Mouse (Mus musculus) kidney, embryonic 14.5 days (tissue): ENCODE results near the gene Tbx2. TPM values are rescaled to one million over a fixed set of nuclear protein-coding genes. Genes with fewer than 3 reads are reported as not detected.

Source experiments
- ATAC-seq: fragments of 200-750 bp; cut with Nextera tagmentation; 2 replicates; pipeline ENCODE4 v1.8.0; 2017; ENCODE audit warnings: moderate number of reproducible peaks, mild to moderate bottlenecking, moderate TSS enrichment, moderate library complexity; ENCODE audit not compliant: low FRiP score, low TSS enrichment
- H3K27ac ChIP-seq: fragments of 300-500 bp; sonication (generic); 2 replicates; pipeline ENCODE4 v1.5.1; 2014; ENCODE audit warnings: low read depth, mild to moderate bottlenecking, low read length, moderate library complexity, mixed read lengths
- H3K27me3 ChIP-seq: fragments of 300-500 bp; sonication (generic); 2 replicates; pipeline ENCODE4 v1.6.1; 2014; ENCODE audit warnings: mild to moderate bottlenecking, low read length; ENCODE audit not compliant: control insufficient read depth, insufficient read depth
- H3K36me3 ChIP-seq: fragments of 300-500 bp; sonication (generic); 2 replicates; pipeline ENCODE4 v1.6.1; 2014; ENCODE audit warnings: low read length, mixed read lengths; ENCODE audit not compliant: control insufficient read depth, insufficient read depth
- H3K4me1 ChIP-seq: fragments of 300-500 bp; sonication (generic); 2 replicates; pipeline ENCODE4 v1.6.1; 2014; ENCODE audit warnings: low read length, mixed read lengths; ENCODE audit not compliant: control insufficient read depth, insufficient read depth
- H3K4me2 ChIP-seq: fragments of 300-500 bp; sonication (generic); replicated peaks from 2 replicates; pipeline ENCODE4 v1.6.1; 2014; ENCODE audit warnings: low read depth, mild to moderate bottlenecking, low read length
- H3K4me3 ChIP-seq: fragments of 300-500 bp; sonication (generic); 2 replicates; pipeline ENCODE4 v1.5.1; 2014; ENCODE audit warnings: mild to moderate bottlenecking, low read length
- H3K9ac ChIP-seq: fragments of 300-500 bp; sonication (generic); 2 replicates; pipeline ENCODE4 v1.6.1; 2014; ENCODE audit warnings: low read depth, mild to moderate bottlenecking, low read length, moderate library complexity
- H3K9me3 ChIP-seq: fragments of 300-500 bp; sonication (generic); 2 replicates; pipeline ENCODE4 v1.6.1; 2016; ENCODE audit warnings: low read length; ENCODE audit not compliant: control insufficient read depth
- WGBS: fragments of 180-500 bp; shearing (Covaris S2); extraction: QIAGEN DNeasy Blood & Tissue Kit; methylation state at CpG from one replicate; pipeline ENCODE4 v1.1.7; 2014; 5-methylcytosine and 5-hydroxymethylcytosine counted together
- polyA plus RNA-seq: library from polyadenylated mRNA; unstranded; fragments of >200 nt; fragmentation: Nextera tagmentation; extraction: Ambion mirVana; gene quantifications from 2 replicates; pipeline ENCODE4 v1.2.1, GENCODE M21; 2014

Tbx2 gene
- 18.2 and 19.8 TPM in 2 replicates for polyA plus RNA-seq

DNA sequence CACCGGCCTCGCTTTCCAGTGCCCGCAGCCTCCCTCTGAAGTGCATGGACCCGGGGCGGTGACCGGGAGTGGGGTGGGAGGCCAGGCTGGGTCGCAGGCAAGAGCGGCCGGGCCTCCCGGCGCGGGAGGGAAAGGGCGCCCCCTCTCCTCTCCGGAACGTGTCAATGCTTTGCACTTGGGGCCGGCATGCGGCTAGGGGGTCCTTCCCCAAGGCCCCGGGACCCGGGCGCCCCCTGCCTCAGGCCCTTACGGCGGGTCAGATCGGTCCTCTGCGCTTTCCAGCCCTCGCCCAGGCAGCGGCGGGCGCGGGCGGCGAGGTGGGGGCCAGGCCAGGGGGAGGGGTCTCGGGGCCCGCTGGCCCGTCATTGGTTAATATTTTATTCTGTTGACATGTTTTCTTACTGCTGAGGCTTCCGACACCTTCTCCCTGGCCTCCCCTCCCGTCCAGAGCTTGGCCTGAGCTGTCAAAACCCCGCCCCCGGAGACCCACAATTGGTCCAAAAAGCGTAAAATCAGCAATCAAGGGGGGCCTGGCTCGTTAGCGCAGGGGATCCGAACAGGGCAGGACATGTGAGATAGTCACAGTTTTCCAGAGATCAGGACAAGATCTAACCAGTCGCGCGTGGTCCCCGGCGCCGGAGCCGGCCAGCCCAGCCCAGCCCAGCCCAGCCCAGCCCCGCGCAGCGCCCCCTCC is at the start of gene Tbx2:
Tbx2 (plus strand) TSS at position 321 of the 694 bp plus-strand sequence.
- Histone ChIP-seq H3K27me3 (peaks cover 42% of the 10 kb centered on the region; the same call in 1 of the 2 replicates), H3K4me1 (peaks cover 25% of the 10 kb centered on the region), H3K36me3 (peaks cover 17% of the 10 kb centered on the region), H3K4me3 (peak within 1 kb of the TSS; percentile 73), H3K9ac (peak within 1 kb of the TSS; percentile 97), H3K27ac (peak within 1 kb of the TSS; percentile 88), H3K9me3 (no peaks in the 10 kb centered on the region), H3K4me2 (peak within 1 kb of the TSS; percentile 78)
- peak; percentile 88 for ATAC-seq
- WGBS = under 1% methylated on average over 40 of the region's 52 CpGs

DNA sequence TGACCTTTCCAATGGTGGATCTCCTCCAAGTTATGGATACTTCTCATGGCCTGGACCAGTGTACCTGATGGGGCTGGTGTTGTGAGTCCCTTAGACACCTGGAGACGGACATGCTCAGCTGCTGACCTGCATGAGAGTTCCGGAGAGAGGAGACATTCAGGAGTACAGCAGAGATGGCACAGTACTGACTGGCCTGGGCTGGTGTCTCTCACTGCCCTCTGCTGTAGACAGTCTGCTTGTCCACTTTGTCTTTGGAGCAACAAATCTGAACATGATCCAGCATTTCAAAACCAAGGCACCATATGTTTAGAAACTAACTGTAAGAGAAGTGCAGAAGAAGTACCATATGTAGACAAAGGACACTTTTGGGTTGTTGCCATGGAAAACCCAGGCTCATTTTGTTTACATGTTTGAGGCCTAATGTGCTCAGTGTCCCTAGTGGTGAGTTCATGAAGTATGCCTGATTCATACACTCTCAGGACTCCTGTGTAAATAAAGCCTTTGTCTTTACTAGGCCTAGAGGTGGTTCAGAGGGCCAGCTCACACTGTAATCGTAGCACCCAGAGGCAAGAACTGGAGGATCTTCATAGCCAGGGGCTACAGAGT is 46.1 kb upstream of the Tbx2 start:
- WGBS = 75% methylated on average over 3 of the region's 3 CpGs

DNA sequence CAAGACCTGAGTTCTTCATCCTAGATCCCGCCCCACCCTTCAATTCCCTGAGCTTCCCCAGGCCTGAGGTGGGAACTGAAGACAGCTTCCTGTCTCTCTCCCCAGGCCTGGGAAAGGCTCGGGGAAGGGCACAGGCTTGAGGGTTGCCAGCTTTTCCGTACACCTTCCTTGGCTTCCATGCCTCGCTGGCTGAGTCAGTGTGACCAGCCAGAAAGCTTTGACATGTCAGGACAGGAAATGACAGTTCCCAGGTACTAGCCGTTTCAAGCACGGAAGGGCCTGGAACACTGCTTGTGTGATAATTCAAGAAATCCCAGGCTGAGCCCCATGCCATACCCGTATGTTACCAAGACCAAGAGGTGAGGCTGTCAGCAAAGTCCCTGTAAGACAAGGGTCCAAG is 42.6 kb upstream of the Tbx2 start:
- 77% methylated on average over 7 of the region's 7 CpGs for WGBS
- H3K9me3 ChIP-seq = no peaks in the 10 kb centered on the region
- peaks cover 15% of the 10 kb centered on the region; the same call in 1 of the 2 replicates for H3K4me1 ChIP-seq
- H3K9ac ChIP-seq = no peak overlapping the region
- no peaks in the 10 kb centered on the region for H3K36me3 ChIP-seq
- H3K4me3 ChIP-seq = no peak overlapping the region
- no peaks in the 10 kb centered on the region for H3K27me3 ChIP-seq
- no peak overlapping the region for H3K4me2 ChIP-seq
- ATAC-seq = no peak
- no peak overlapping the region for H3K27ac ChIP-seq

More for the DNA sequence above, 46.1 kb upstream of the Tbx2 start:
- ATAC-seq = no peak
- H3K9me3 ChIP-seq = no peaks in the 10 kb centered on the region
- no peaks in the 10 kb centered on the region for H3K36me3 ChIP-seq
- peaks cover 6% of the 10 kb centered on the region; the same call in 1 of the 2 replicates for H3K4me1 ChIP-seq
- H3K4me3 ChIP-seq = no peak overlapping the region
- no peaks in the 10 kb centered on the region for H3K27me3 ChIP-seq
- no peak overlapping the region for H3K4me2 ChIP-seq
- no peak overlapping the region for H3K27ac ChIP-seq
- H3K9ac ChIP-seq = no peak overlapping the region

DNA sequence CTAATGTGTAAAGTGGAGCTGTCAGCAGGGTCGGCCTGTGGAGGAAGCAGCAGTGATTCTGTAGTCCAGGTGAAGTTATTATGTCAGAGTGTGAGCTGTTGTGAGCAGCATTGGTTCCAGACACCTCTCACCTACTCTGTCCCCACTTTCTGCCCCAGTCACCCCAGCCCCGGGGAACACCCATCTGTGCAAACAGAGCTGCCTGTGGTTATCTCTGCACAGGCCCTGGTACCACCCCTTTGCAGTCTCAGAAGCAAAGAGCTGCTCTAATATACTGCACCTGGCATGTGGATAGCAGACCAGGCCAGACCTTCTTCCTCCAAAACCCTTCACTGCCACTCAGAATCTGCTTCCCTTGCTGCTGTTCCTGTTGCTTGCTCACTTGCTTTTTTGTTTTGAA is 42.1 kb upstream of the Tbx2 start:
- no peaks in the 10 kb centered on the region for H3K36me3 ChIP-seq
- H3K9me3 ChIP-seq = no peaks in the 10 kb centered on the region
- peaks cover 15% of the 10 kb centered on the region; the same call in 1 of the 2 replicates for H3K4me1 ChIP-seq
- ATAC-seq = no peak
- H3K4me3 ChIP-seq = no peak overlapping the region
- 64% methylated on average over 2 of the region's 2 CpGs for WGBS
- H3K9ac ChIP-seq = no peak overlapping the region
- no peaks in the 10 kb centered on the region for H3K27me3 ChIP-seq
- H3K27ac ChIP-seq = peak overlapping the region; percentile 33; the same call in 1 of the 2 replicates
- H3K4me2 ChIP-seq = no peak overlapping the region

DNA sequence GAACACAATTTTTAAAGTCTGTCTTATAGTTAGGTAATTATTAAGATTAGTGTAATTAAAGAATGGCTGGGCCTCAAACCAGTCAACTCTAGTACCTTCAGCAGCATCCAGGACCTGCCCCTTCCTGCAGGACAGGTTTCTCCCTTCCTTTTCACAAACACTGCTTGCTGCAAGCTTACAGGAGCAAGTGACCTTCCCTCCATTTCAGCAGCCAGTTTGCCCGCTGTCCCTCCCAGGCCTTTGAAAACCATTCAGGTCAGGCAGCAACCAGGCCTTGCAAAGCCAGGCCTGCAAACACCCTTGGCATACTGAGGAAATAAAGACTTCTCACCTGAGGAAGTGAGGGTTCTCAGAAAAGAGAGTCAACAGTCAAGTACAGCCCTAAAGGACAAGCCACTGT is 41.1 kb upstream of the Tbx2 start:
- Histone ChIP-seq H3K4me3 (no peak overlapping the region), H3K4me2 (no peak overlapping the region), H3K36me3 (no peaks in the 10 kb centered on the region), H3K9me3 (no peaks in the 10 kb centered on the region), H3K27me3 (no peaks in the 10 kb centered on the region), H3K9ac (no peak overlapping the region), H3K4me1 (peaks cover 15% of the 10 kb centered on the region; the same call in 1 of the 2 replicates), H3K27ac (peak overlapping the region; percentile 74)
- 63% methylated on average over 1 of the region's 1 CpGs for WGBS
- ATAC-seq = no peak

DNA sequence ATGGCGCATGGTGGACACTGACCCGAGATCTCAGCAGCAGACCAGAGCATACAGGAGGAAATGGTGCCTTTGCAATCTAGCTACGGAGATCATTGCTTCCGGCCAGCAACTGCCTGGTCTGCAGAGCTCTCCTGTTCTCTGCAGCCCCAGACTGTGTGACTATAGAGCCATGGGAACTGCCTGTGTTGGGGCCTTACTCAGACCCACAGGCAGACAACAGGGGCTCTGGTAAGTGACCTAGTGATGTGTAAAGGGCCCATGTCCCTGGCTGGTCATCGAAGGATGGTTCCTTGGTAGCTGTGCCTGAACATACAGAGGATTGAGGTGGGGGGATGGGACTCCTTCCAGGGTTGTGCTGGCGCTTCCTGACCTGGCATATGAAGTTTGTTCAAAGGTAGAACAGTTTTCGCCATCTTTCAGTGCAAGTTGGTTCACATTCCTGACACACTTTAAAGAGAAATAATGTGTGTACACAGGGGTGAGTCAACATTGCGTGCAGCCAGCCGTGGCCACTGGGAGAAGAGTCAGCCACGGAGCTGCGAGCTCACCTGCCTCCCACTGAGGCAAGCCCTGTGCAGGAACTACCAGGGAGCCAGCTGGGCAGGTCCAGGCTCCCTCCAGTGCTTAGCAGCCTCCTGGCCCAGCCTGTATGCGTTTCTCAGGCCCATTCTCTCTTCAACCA is 39.7 kb upstream of the Tbx2 start:
- H3K9me3 ChIP-seq = no peaks in the 10 kb centered on the region
- 57% methylated on average over 12 of the region's 12 CpGs for WGBS
- H3K9ac ChIP-seq = no peak overlapping the region
- H3K4me3 ChIP-seq = no peak overlapping the region
- H3K27ac ChIP-seq = peak overlapping the region; percentile 49; the same call in 1 of the 2 replicates
- peak; percentile 53; the same call in 1 of the 2 replicates for ATAC-seq
- H3K4me2 ChIP-seq = no peak overlapping the region
- H3K36me3 ChIP-seq = no peaks in the 10 kb centered on the region
- no peaks in the 10 kb centered on the region for H3K27me3 ChIP-seq
- H3K4me1 ChIP-seq = peaks cover 12% of the 10 kb centered on the region; the same call in 1 of the 2 replicates

DNA sequence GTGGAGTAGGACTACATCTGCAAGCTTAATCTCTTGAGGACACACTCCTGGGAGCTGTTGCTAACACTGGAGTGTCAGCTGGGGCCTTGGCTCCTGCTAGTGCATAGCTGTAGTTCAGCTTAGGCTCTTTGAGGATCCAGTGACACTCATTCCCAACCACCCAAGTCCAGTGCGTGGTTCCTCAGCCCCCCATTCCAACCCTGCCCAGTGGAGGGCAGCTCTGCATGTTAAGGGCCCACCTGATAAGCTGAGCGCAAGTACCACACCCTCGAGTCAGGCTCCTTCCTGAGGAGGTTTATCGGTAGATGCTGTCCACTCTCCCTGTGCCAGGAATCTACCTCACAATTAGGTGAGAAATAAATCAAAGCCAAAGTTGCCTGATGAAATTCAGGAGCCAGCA is 32.9 kb upstream of the Tbx2 start:
- Histone ChIP-seq H3K9me3 (no peaks in the 10 kb centered on the region), H3K4me2 (no peak overlapping the region), H3K36me3 (no peaks in the 10 kb centered on the region), H3K27me3 (no peaks in the 10 kb centered on the region), H3K4me3 (no peak overlapping the region), H3K4me1 (peaks cover 16% of the 10 kb centered on the region), H3K9ac (no peak overlapping the region), H3K27ac (no peak overlapping the region)
- WGBS = 47% methylated on average over 4 of the region's 4 CpGs
- no peak for ATAC-seq

DNA sequence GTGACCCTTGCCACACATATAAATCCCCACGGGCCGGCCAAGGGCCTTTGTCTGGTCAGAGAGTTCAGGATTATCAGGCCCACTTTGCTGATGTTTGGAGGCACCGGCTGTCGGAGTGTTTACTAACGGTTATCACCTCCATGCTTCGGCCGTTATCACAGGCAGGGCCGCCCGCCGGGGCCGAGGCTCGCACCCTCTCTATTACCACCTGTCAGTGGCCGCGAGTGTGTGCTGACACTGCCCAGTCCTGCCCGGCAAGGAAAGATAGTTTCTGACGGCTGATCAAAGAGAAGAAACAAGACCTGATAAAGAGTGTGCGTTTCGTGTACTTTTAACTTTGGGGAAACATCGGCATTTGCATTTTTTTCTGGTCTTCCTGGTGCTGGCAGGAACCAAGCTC is 32.5 kb upstream of the Tbx2 start:
- Histone ChIP-seq H3K4me2 (no peak overlapping the region), H3K4me3 (no peak overlapping the region), H3K27me3 (no peaks in the 10 kb centered on the region), H3K4me1 (peaks cover 16% of the 10 kb centered on the region), H3K9me3 (no peaks in the 10 kb centered on the region), H3K9ac (no peak overlapping the region), H3K27ac (no peak overlapping the region), H3K36me3 (no peaks in the 10 kb centered on the region)
- 22% methylated on average over 19 of the region's 19 CpGs for WGBS
- no peak for ATAC-seq

DNA sequence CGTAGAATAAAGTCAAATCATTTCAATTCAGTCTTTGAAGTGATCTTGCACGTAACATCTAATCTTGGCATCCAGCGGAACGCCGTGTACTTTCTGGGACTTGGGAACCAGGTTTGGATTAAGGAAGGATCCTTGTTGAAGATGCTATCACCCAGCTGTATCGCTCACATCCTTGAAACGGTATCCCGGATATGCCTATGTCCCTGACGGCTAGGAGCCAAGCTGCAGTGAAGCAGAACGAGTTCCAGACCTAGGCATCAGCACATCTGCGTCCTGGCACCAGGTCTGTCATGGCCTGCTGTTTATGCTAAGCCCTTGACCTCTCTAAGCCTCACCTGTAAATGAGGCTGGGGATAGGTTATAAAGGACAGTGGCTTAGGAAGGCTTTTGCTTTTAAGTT is 32.0 kb upstream of the Tbx2 start:
- Histone ChIP-seq H3K27me3 (no peaks in the 10 kb centered on the region), H3K4me3 (no peak overlapping the region), H3K4me2 (no peak overlapping the region), H3K9ac (no peak overlapping the region), H3K9me3 (no peaks in the 10 kb centered on the region), H3K4me1 (peaks cover 16% of the 10 kb centered on the region), H3K27ac (no peak overlapping the region), H3K36me3 (no peaks in the 10 kb centered on the region)
- ATAC-seq = no peak
- WGBS = 50% methylated on average over 11 of the region's 11 CpGs
